Mouse (Mus musculus) cerebellum, adult 2 months (tissue): ENCODE results near the gene 9130023H24Rik.

Experiments
- CTCF ChIP-seq: fragments of 200-500 bp; IDR thresholded peaks from 2 replicates; pipeline ENCODE4 v1.5.1; 2011; ENCODE audit warnings: low read depth, mild to moderate bottlenecking, control low read depth, low read length, moderate library complexity, borderline replicate concordance; ENCODE audit not compliant: insufficient read depth
- POLR2A ChIP-seq: fragments of 200-500 bp; IDR thresholded peaks from 2 replicates; pipeline ENCODE4 v1.6.1; 2011; ENCODE audit warnings: low read length, control low read depth, borderline replicate concordance; ENCODE audit not compliant: insufficient read depth

- TF ChIP-seq CTCF (no peak), POLR2A (no peak)
Observed at GRCm38 (mm10) chr7:128245547-128245946, 7.7 kb upstream of the 9130023H24Rik start.
